Mouse (Mus musculus): ENCODE measurements around the gene Cit. TPM values are rescaled to one million over a fixed set of nuclear protein-coding genes. Genes with fewer than 3 reads are reported as not detected.

Cit gene
- total RNA-seq, 2 experiments from 2014 or later = 178 to 201 TPM

GRCm38 (mm10) chr5:115849263-115849829, 4.3 kb downstream of the Cit start:
- intact Hi-C loops (cut with DNase I) = loop anchor here (5.0 kb wide), 1 partner anchor 58 kb away; no protein-coding TSS in a partner anchor
- no peak for DNase-seq (ENCODE audit: low spot score in 2 of 2)

GRCm38 (mm10) chr5:115850250-115851028, 5.4 kb downstream of the Cit start:
- no peak for DNase-seq (ENCODE audit: low spot score in 2 of 2)
- intact Hi-C loops (cut with DNase I) = no loop called here

GRCm38 (mm10) chr5:115851029-115851365, 5.9 kb downstream of the Cit start:
- intact Hi-C loops (cut with DNase I) = no loop called here
- no peak for DNase-seq (ENCODE audit: low spot score in 2 of 2)

- no peak for DNase-seq (ENCODE audit: low spot score in 2 of 2)
- intact Hi-C loops (cut with DNase I) = no loop called here
These were observed 7.4 kb downstream of the Cit start for GRCm38 (mm10) chr5:115852431-115852830.

DNA sequence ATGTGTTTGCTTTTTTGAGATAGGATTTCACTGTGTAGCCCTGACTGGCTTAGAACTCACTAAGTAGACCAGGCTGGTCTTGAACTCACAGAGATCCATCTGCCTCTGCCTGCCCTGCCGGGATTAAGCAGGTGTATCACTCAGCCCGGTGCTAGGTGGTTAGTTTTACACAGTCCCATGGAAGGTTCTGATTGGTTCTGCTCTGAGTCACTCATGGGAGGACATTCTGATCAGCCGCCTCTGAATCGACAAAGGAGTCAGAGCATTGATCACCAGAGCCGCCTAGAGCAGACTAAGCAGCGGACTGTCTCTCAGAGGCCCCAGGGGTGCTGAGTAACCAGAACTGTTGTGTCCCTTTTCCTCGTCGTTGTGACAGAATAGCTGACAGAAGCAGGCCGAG, 8.6 kb downstream of the Cit start:
- intact Hi-C loops (cut with DNase I) = no loop called here

DNA sequence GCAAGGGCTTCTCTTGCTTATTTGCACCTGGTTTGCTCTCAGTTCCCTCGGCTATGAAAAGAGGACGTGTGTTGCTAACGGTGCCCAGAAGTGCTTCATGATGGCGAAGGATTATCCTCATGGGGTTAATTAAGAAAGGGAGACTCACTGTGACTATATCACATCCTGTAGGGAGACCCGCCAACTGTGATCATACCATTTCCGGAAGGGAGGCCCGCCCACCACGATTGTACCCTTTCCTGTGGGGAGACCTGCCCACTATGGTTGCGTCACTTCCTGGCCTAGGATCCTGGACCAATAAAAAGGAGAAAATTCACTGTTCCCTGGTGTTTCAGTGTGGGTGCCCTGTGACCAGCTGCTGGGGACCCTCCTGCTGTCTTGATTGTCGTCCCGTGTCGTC, 9.3 kb downstream of the Cit start:
- no peak for DNase-seq (ENCODE audit: low spot score in 2 of 2)
- intact Hi-C loops (cut with DNase I) = no loop called here

More for the DNA sequence above, 8.6 kb downstream of the Cit start:
- DNase-seq (ENCODE audit: low spot score in 2 of 2) = no peak

- intact Hi-C loops (cut with DNase I) = no loop called here
- no peak for DNase-seq (ENCODE audit: low spot score in 2 of 2)
These were observed 13.6 kb downstream of the Cit start for GRCm38 (mm10) chr5:115858652-115859051.

DNA sequence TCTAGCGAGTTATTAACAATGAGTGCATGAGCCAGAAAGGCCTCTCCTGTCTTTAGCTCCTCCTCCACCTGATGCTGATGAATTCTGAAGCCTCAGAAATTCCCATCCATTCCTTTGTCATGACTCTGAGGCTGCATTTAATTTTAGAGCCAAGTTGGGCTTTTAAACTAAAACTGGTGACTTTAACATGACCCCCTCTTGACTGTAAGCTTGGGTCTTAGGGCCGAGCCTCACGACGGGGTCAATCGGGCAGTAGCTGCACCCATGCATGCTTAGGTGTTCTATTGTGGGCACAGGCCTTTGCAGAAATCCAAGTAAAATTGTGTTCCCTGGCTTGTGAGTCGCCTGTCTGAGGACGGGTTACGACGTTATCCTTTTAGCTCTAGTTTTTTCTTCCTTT, 14.4 kb downstream of the Cit start:
- intact Hi-C loops (cut with DNase I) = no loop called here
- DNase-seq (ENCODE audit: low spot score in 2 of 2) = no peak

- no peak for DNase-seq (ENCODE audit: low spot score in 2 of 2)
- intact Hi-C loops (cut with DNase I) = no loop called here
These were observed 16.9 kb downstream of the Cit start for GRCm38 (mm10) chr5:115861991-115862390.

DNA sequence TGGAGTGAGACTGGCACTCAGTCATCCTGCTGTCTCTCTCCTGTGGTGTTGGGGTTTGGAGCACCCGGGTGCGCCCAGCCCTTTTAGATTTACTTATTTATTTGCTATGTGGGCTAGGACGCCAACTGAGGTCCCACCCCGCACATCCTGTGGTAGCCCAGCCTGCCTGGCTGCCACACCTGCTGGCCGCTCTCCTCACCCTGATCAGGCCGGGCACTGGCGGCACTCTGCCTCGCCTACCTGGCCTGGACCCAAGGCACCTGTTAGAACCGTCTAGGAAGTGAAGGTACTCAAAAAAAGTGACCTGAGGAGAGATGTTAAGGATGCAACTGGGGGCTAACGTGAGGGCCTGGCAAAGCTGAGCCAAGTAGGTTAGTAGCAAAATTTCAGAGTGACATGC, 17.4 kb downstream of the Cit start:
- intact Hi-C loops (cut with DNase I) = no loop called here

GRCm38 (mm10) chr5:115866296-115866695, 21.2 kb downstream of the Cit start:
- intact Hi-C loops (cut with DNase I) = no loop called here
- DNase-seq (ENCODE audit: low spot score in 2 of 2) = no peak

More for the DNA sequence above, 17.4 kb downstream of the Cit start:
- DNase-seq (ENCODE audit: low spot score in 2 of 2) = no peak

GRCm38 (mm10) chr5:115868540-115868939, 23.5 kb downstream of the Cit start:
- DNase-seq (ENCODE audit: low spot score in 2 of 2) = no peak
- intact Hi-C loops (cut with DNase I) = no loop called here

DNA sequence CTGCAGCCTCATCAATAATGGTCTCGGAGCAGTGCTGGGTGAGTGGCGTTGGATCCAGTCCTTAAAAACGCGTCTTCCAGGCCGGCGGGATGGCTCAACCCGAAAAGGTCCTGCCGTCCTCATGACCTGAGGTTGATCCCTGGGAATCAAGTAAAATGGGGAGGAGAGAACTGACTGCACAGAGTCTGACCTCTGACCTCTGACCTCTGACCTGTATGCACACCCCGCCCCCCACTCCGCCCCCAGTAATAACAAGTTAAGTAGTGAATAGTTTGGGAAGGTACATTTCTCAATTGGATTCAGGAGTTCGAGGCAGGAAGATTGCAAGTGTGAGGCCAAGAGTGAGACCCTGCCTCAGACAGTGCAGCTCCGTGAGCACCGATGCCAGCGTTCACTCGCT, 24.1 kb downstream of the Cit start:
- intact Hi-C loops (cut with DNase I) = no loop called here
- no peak for DNase-seq (ENCODE audit: low spot score in 2 of 2)

- intact Hi-C loops (cut with DNase I) = no loop called here
- peak in 1 of 2 experiments; percentile 44 for DNase-seq (ENCODE audit: low spot score in 2 of 2)
These were observed 26.1 kb downstream of the Cit start for GRCm38 (mm10) chr5:115871153-115871552.

DNA sequence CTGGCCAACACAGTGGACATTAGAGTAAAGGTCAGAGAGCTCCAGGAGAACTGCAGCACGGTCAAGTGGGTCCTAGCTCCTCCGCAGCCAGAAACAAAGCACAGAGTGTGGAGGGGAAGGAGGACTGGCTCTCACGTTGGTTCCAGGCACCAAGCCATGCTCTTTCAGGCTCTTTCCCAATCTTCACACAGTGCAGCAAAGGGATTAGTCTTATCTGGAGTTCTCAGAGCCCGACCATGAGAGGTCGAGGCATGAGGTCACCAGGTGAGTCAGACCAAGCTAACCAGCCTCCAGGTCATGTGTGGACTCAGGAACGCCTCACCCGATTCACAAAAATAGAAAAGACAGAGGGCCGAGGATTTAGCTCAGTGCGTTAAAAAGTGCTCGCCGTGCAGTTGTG, 27.0 kb downstream of the Cit start:
- intact Hi-C loops (cut with DNase I) = no loop called here
- no peak for DNase-seq (ENCODE audit: low spot score in 2 of 2)

DNA sequence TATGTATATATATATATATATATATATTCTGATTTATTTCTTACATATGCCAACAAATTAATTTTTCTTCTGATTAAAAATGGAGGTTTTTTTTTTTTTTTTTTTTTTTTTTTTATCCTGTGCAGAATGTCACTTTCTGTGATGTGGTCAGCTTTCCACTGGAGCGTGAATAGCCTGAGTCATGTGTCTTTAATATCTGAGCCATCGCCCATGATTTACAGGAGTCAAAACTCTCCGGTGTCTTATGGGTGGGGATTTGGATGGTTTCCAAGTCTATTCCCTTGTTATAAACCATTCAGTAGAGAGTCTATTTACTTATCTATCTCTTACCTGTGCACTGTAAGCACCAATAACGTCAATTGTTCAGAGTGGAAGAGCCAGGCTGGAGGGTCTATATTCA, 27.9 kb downstream of the Cit start:
- DNase-seq (ENCODE audit: low spot score in 2 of 2) = no peak
- intact Hi-C loops (cut with DNase I) = no loop called here

GRCm38 (mm10) chr5:115877425-115877824, 32.3 kb downstream of the Cit start:
- intact Hi-C loops (cut with DNase I) = no loop called here
- no peak for DNase-seq (ENCODE audit: low spot score in 2 of 2)

DNA sequence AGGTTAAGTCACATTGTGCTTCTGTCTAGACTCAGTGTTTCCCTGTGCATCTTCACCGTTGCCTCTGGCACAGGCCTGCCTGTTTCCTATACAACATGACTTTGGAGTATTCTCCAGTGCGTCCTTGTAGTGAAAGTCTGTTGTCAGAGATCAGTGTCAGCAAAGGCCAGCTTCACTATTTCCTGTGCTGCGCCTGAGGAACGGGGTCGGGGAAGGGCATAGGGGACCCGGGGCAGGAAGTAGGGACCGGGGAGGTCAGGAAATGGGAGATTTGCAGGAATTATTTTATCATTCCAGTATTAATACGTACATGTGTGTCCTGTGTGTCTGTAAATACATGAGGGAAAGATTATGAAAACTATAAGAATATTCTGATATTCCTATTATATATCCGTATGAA, 37.1 kb downstream of the Cit start:
- intact Hi-C loops (cut with DNase I) = no loop called here
- no peak for DNase-seq (ENCODE audit: low spot score in 2 of 2)

- intact Hi-C loops (cut with DNase I) = no loop called here
- DNase-seq (ENCODE audit: low spot score in 2 of 2) = no peak
These were observed 39.4 kb downstream of the Cit start for GRCm38 (mm10) chr5:115884429-115884828.

DNA sequence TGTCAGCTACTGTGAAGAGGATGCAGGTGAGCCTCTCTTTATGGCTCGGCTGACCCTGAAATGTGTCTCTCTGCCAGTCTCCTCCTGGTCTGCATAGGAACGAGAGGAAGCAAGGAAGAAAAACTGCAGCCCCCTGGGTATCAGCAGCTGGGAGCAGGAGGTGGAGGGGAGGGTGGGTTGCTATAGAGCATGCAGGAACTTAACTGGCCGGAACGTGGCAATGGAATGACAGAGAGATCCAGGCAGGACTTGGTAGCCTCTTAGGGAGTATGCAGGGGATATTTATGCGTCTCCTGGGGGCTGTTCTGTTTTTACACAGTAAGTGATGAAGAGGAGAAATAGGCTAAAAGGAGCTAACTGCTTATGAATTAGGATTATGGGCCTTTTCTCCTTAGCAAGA, 48.7 kb downstream of the Cit start:
- no peak for DNase-seq (ENCODE audit: low spot score in 2 of 2)
- intact Hi-C loops (cut with DNase I) = no loop called here

GRCm38 (mm10) chr5:115897036-115897435, 52.0 kb downstream of the Cit start:
- no peak for DNase-seq (ENCODE audit: low spot score in 2 of 2)
- intact Hi-C loops (cut with DNase I) = no loop called here
